Mouse (Mus musculus) C2C12 (cell line): Measurements from ENCODE around the gene Rab32. TPM values are rescaled to one million over a fixed set of nuclear protein-coding genes. Genes with fewer than 3 reads are reported as not detected.
"Not testable (repeated sequence)": the region's sequence is repeated elsewhere in the genome, so short reads cannot be mapped to it uniquely, and the experiment has no call there.

Experiments
- H3K27me3 ChIP-seq: one replicate; pipeline ENCODE4 v1.6.1; 2011; ENCODE audit not compliant: control insufficient read depth, insufficient read depth, insufficient read length
- H3K36me3 ChIP-seq: one replicate; pipeline ENCODE4 v1.6.1; 2011; ENCODE audit not compliant: control insufficient read depth, insufficient read depth
- H3K4me3 ChIP-seq: one replicate; pipeline ENCODE4 v1.5.1; 2011; ENCODE audit warnings: mild to moderate bottlenecking, control low read depth; ENCODE audit not compliant: poor library complexity, insufficient read depth, severe bottlenecking
- H3K79me2 ChIP-seq: one replicate; pipeline ENCODE4 v1.6.1; 2011; ENCODE audit not compliant: control insufficient read depth, insufficient read depth
- H3K79me3 ChIP-seq: one replicate; pipeline ENCODE4 v1.6.1; 2011; ENCODE audit warnings: low read depth, control low read depth
- H3ac ChIP-seq: one replicate; pipeline ENCODE3; 2011; ENCODE audit warnings: low read depth; ENCODE audit not compliant: control insufficient read depth, insufficient read length
- CEBPB ChIP-seq: IDR thresholded peaks from one replicate; pipeline ENCODE4 v1.6.1; 2011; ENCODE audit warnings: low read depth, mild to moderate bottlenecking, control low read depth, moderate library complexity
- CTCF ChIP-seq: IDR thresholded peaks from one replicate; pipeline ENCODE4 v1.5.1; 2011; ENCODE audit not compliant: control insufficient read depth, insufficient read depth, insufficient read length
- FOSL1 ChIP-seq: IDR thresholded peaks from one replicate; pipeline ENCODE4 v1.8.0; 2011; ENCODE audit warnings: mild to moderate bottlenecking, low read length; ENCODE audit not compliant: poor library complexity, insufficient read depth, severe bottlenecking
- MAX ChIP-seq: IDR thresholded peaks from one replicate; pipeline ENCODE4 v1.6.1; 2011; ENCODE audit warnings: mild to moderate bottlenecking, control low read depth
- MYOD1 ChIP-seq: IDR thresholded peaks from one replicate; pipeline ENCODE4 v1.6.1; 2011; ENCODE audit warnings: low read depth; ENCODE audit not compliant: control insufficient read depth, insufficient read length
- MYOG ChIP-seq: IDR thresholded peaks from one replicate; pipeline ENCODE4 v1.6.1; 2011; ENCODE audit not compliant: control insufficient read depth, insufficient read length; ENCODE audit errors: extremely low read depth
- USF1 ChIP-seq: IDR thresholded peaks from one replicate; pipeline ENCODE4 v1.6.1; 2011; ENCODE audit warnings: low read depth, mild to moderate bottlenecking, control low read depth, moderate library complexity
- long read RNA-seq, 2 experiments: library from polyadenylated mRNA; unstranded; transcript quantifications; one replicate each; pipeline ENCODE4 v2.0.0; 2019 to 2020
- polyA plus RNA-seq: library from polyadenylated mRNA; unstranded; fragments of >200 nt; fragmentation: generic; extraction: Trizol; gene quantifications from one replicate; pipeline ENCODE4 v1.2.1, GENCODE M21; 2012; ENCODE audit warnings: missing spikeins

Gene Rab32
- 1.8 TPM for polyA plus RNA-seq
- long read RNA-seq, experiment 1, transcript Rab32-201 (3 exons, 2,149 nt), result major isoform, 14 of 14 reads
- long read RNA-seq, experiment 1, partial matches to known transcripts, result 0 of 14 reads
- long read RNA-seq, experiment 1, other reads (novel, unspliced or antisense), result 0 of 14 reads
- long read RNA-seq, experiment 2, transcript Rab32-201 (3 exons, 2,149 nt), result major isoform, 37 of 39 reads
- long read RNA-seq, experiment 2, partial matches to known transcripts, result 2 of 39 reads
- long read RNA-seq, experiment 2, other reads (novel, unspliced or antisense), result 0 of 39 reads

- Histone ChIP-seq H3ac (peak within 1 kb of the TSS; percentile 72), H3K4me3 (peak within 1 kb of the TSS; percentile 36), H3K79me3 (no peaks in the 10 kb centered on the region), H3K36me3 (no peaks in the 10 kb centered on the region), H3K27me3 (no peaks in the 10 kb centered on the region), H3K79me2 (no peaks in the 10 kb centered on the region)
- TF ChIP-seq CTCF (peak; percentile 90), MAX (no peak)
Measured at GRCm38 (mm10) chr10:10557570-10558336, at the start of gene Rab32. Gene Rab32, minus strand, starts transcription at chr10:10558265.

- Histone ChIP-seq H3K27me3 (no peaks in the 10 kb centered on the region), H3K79me3 (no peaks in the 10 kb centered on the region), H3ac (no peak overlapping the region), H3K79me2 (no peaks in the 10 kb centered on the region), H3K4me3 (no peak overlapping the region), H3K36me3 (no peaks in the 10 kb centered on the region)
- no peak for TF ChIP-seq CTCF
- no peak for TF ChIP-seq FOSL1
- TF ChIP-seq MAX, result no peak
- TF ChIP-seq USF1, result no peak
- TF ChIP-seq CEBPB, result no peak
- TF ChIP-seq MYOD1, result no peak
- TF ChIP-seq MYOG, result no peak
Measured at GRCm38 (mm10) chr10:10600771-10601170, 42.7 kb upstream of the Rab32 start.

GRCm38 (mm10) chr10:10597495-10597894, 39.4 kb upstream of the Rab32 start:
- H3K27me3 ChIP-seq, H3ac ChIP-seq, H3K79me2 ChIP-seq, H3K4me3 ChIP-seq, H3K36me3 ChIP-seq, H3K79me3 ChIP-seq: not testable (repeated sequence)

GRCm38 (mm10) chr10:10580811-10581210, 22.7 kb upstream of the Rab32 start:
- Histone ChIP-seq H3K27me3 (no peaks in the 10 kb centered on the region), H3K79me2 (no peaks in the 10 kb centered on the region), H3K36me3 (no peaks in the 10 kb centered on the region), H3ac (no peak overlapping the region), H3K4me3 (no peak overlapping the region), H3K79me3 (no peaks in the 10 kb centered on the region)
- TF ChIP-seq FOSL1, result no peak
- no peak for TF ChIP-seq MAX
- no peak for TF ChIP-seq MYOG
- TF ChIP-seq USF1, result no peak

- TF ChIP-seq MYOD1, result no peak
- Histone ChIP-seq H3K4me3 (no peak overlapping the region), H3K79me3 (no peaks in the 10 kb centered on the region), H3K36me3 (no peaks in the 10 kb centered on the region), H3K27me3 (no peaks in the 10 kb centered on the region), H3K79me2 (no peaks in the 10 kb centered on the region), H3ac (no peak overlapping the region)
Measured at GRCm38 (mm10) chr10:10579821-10580220, 21.8 kb upstream of the Rab32 start.

GRCm38 (mm10) chr10:10558337-10558711, 259 bp upstream of the Rab32 start:
- no peaks in the 10 kb centered on the region for H3K27me3 ChIP-seq
- H3K36me3 ChIP-seq, result no peaks in the 10 kb centered on the region
- no peaks in the 10 kb centered on the region for H3K79me2 ChIP-seq
- H3K79me3 ChIP-seq, result no peaks in the 10 kb centered on the region
- TF ChIP-seq CEBPB (no peak), MAX (no peak), FOSL1 (no peak), MYOD1 (no peak), USF1 (no peak), CTCF (no peak), MYOG (no peak)
- H3ac ChIP-seq, result no peak overlapping the region
- H3K4me3 ChIP-seq, result peak overlapping the region; percentile 36
